Mouse (Mus musculus): ENCODE data around the gene Grm1.

Grm1 gene

DNA sequence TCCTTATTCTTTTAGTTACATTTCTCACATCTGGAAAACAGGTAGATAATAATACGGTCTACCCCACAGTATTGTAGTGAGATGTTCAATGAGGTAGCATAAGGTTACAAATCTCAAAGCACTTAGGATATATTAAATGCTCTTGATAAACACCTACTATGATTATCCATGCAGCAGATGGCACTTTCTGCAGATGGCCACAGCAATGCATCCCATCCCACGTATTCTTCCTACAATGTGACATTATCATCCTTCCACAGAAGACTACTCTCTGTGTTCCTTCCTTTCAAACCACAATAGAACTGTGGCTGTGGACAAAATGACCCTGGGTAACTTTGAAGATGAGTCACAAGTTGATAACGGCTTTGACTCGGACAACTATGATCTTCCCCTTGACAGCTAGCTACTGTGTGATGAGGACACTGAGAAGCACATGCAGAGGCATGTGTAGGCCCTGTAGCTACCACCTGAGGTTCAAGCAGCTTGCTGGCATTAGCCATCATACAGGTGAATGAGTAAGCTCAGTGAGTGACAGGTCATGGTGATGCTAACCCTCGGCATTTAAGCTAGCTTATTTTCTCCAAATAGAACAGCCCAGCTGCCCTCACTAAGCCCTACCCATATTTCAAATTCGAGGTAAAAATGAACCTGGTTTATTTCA lies 117.5 kb downstream of the Grm1 start:
- DNase-seq, result no peak

DNA sequence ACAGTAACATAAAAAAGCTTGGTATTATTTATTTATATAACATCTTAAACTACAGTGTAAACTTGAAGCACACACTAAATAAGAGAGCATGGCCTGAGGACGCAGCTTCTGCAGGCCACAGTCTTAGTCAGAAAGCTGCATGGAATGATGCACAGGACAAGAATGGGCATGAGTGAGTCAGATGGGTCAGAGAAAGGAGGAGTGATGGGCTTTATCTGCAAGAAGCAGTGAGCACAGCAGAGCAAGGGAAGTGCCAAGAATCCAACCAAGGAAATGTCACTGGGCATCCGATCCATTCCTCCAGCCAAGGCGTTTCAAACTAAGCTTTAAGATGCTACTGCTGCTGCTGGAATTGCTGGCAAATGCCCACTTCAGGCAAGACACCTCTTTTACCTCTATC lies 131.6 kb downstream of the Grm1 start:
- DNase-seq, result no peak

DNA sequence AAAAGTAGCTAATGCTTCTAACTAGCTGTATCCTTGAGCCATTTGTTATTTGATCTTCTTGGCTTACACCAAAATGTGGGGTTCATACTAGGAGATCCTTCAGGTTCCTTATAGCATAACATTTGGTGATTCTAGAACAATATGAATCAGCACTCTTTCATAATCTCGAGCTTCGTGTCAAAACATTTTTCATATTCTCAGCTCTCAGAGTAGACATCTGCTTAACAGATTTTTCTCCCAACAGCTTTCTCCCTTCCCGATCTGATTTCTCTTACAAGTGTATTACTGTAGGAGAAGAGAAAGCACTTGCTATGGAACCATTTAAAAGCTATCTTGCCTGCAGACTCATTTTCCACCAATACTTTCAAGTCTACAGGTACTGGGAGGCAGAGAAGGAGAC lies 133.0 kb downstream of the Grm1 start:
- no peak for DNase-seq

DNA sequence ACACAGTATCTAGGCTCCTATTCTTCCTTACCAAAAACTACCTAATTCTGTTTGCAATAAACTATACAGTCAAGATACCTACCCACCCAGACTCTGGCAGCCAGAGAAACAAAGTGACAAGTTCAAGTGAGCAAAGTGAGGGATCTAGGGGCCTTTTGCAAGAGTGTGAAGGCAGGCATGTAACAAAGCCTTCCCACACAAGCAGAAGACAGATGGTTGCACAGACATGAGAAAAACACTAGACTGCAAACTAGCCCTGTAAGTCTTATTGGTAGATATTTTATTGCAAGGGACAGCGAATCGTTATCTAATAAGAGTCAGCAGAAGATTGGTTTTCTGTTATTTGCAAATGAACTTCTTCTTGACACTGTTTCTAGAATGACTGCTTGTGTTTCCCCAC lies 134.6 kb downstream of the Grm1 start:
- no peak for DNase-seq

DNA sequence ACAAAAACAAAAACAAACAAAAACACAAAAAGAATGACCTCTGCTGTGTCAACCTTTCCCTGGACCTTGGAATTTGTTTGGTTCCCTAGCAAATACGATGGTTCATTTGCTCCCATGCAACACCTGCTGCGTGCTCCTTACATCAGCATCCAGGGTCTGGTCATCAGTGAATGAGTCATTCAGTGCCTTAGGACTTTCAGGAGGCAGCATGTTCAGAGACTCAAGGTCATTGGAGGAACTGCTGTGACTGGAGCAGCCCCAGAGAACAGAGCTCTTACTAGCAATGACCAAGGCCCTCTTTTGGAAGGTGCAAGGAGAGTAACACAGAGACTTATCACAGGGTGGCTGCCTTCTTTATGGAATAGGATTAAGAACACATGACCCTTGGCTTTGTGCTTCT lies 138.2 kb downstream of the Grm1 start:
- no peak for DNase-seq

- DNase-seq, result no peak
Measured at GRCm38 (mm10) chr10:10942248-10942647, 139.9 kb downstream of the Grm1 start.

DNA sequence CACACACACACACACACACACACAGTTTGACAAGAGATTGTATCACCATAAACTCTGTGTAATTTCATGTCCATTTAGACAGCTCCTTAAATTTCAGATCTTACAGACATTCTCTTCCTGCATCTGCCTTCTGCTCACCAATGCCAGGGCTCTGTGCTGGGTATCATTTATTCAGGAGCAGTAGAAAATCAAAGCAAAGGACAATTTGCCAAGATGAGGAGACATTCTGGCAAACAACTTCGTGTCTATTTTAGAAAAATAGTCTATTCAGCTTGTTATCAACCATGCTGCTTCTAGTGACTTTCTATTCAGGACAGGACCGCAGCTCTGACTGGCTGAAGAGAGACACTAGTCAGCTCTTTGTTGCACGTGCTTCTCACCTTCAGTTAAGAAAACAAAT lies 146.3 kb downstream of the Grm1 start:
- no peak for DNase-seq

GRCm38 (mm10) chr10:10929672-10930071 lies 152.5 kb downstream of the Grm1 start:
- DNase-seq, result no peak

- no peak for DNase-seq
Measured at GRCm38 (mm10) chr10:10928798-10929366, 153.3 kb downstream of the Grm1 start.

- DNase-seq, result no peak
Measured at GRCm38 (mm10) chr10:10917857-10918399, 164.2 kb downstream of the Grm1 start.

- no peak for DNase-seq
Measured at GRCm38 (mm10) chr10:10913621-10914020, 168.5 kb downstream of the Grm1 start.

DNA sequence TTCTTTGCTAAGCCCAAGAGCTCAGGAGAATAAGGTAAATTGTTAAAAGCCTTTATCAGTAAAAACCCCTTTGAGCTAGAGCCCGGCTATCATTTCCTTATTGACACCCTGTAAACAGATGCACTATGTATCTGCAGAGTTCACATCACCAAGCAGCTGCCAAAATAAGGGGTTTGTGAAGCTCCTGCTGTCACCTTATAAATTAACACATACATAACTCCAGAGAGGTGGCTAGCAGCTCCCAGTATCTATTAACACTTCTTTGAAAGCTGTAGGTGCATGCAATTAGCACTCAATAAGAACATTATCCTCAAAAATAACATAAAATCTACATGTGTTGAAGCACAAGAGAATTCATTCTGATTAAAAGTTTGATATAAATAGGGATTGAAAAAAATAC lies 191.9 kb downstream of the Grm1 start:
- no peak for DNase-seq

DNA sequence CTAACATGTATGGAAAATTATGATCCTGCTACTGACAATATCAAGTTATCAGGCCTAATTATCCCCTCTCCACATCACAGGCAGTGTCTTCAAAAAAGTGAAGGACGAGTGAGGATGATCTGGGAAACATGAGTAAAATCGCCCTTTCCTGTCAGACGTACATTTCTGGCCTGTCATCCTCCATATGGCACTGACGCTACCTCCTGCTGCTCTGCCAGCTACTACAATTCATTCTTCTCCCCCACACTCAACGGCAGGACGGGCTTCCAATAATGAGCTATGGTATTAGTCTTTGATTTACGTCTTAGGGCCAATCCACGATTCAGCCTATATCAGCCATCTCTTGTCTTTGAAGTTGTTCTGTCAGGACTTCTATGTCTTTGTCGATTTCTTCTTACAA lies 193.6 kb downstream of the Grm1 start:
- DNase-seq, result no peak

DNA sequence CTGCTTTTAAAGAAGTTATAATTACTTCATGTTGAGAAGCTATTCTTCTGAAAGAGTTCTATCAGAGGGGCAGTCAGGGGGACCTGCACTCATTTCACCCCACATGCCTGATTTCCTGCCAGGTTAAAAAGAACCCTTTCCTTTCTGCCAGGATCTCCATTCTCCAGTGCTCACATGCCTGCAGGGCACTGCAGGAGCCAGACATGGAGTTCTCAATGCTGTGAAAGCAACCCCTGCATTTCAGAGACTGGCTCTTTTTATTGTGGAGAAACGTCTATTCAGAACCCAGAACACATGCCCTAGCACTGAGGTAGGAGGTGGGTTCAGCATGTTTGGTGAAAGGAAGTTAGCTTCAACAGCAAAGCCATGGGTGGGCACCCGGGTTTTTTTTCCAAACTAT lies 197.2 kb downstream of the Grm1 start:
- peak; percentile 4 for DNase-seq

DNA sequence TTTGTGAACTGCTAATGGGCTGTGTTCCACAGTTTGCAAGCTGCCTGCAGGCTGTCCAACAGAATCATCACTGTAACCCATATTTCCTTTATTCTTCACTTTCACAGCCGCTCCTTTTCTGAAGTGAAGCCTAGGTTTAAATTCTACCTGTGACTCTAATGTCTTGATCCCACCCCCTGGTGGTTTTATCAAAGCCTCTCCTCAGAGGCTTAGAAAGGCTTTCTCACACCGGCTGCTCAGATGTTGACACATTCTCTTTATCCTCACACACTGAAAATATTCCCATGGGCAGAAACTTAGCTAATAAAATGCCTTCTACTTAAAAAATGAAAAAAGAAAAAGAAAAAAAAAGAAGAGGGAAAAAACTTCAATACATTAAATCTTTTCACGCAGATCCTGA lies 210.0 kb downstream of the Grm1 start:
- DNase-seq, result no peak

GRCm38 (mm10) chr10:10870271-10870670 lies 211.9 kb downstream of the Grm1 start:
- no peak for DNase-seq

DNA sequence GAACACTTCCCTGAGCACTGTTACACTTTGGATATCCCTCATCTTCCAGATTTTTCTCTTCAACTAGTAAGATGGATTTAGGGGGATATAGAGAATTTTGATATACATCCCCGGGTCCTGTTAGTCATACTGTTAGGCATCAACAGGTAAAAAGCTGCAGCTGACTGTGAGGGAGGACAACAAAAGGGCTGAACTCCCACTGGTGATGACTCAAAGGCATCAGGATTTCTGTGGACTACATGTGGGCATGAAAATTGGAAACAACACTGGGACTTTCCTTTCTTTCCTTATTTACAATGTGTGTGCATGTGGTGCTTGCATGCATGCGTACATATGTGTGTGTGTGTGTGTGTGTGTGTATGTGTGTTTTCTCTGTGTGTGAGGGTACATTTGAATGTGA lies 215.9 kb downstream of the Grm1 start:
- DNase-seq, result no peak

DNA sequence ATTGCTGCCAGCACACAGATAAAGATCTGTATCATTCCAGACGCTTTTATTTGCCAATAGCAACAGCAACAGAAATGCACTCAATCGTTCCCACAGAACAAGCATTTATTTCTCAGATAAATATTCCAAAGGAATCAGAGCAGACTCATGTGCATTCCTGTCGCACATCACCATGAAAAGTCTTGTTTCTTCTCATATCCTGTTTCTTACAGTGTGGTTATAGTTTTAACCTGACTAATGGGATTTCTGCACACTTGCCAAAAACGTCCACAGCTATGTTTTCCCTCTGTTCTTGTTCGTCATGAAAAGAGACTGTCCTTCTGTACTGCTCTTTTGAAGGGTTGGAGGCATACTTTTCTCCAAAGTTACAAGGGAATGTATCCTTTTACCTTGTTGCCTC lies 217.4 kb downstream of the Grm1 start:
- no peak for DNase-seq

GRCm38 (mm10) chr10:10847376-10848286 lies 234.5 kb downstream of the Grm1 start:
- no peak for DNase-seq

- DNase-seq, result no peak
Measured at GRCm38 (mm10) chr10:10845059-10845685, 237.0 kb downstream of the Grm1 start.

DNA sequence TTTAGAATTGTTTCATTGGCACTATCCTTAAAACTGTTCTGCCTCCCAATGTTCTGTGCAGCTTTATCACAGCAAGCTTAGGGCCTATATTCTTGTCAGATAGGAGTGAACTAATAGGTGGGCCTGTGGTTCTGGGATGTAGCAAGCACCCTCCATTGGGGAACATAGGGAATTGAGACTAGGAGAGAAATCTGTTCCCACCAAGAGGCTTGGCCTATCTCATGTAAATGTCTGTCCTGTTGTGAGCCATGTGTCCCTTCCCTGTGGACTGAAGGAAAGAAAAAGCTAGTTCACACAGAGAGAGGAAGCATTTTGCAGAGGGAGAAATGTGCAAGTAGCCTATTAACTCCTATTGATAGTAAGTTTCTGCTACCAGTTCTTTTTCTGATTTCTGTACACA lies 246.8 kb downstream of the Grm1 start:
- no peak for DNase-seq

DNA sequence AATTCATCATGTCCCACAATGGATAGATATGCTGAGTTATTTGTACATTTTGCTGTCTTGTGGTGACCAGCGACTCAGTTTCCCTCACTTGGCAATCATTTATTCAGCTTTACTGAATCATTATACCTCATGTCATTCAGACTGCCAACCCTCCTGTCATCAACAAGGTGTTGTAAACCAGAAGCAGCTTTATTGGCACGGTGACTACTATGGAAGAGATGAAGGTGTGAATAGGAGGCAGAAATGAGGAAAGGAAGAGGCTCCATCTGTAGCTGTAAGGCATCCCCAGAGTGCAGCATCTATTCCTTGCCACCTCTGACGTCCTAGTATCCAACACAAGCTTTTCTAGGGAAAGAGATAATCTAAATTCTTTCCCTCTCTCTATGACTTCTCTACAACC lies 247.3 kb downstream of the Grm1 start:
- no peak for DNase-seq

- DNase-seq, result no peak
Measured at GRCm38 (mm10) chr10:10831141-10831540, 251.0 kb downstream of the Grm1 start.

Measured in right cerebral cortex, postnatal 25 days (tissue).